Mouse (Mus musculus) cerebellum, postnatal 25 days (tissue): ENCODE measurements around the gene Gmip.

ENCODE experiments used
- DNase-seq, 2 experiments: peaks; one replicate each; pipeline ENCODE4 v3.0.0; 2021; ENCODE audit warnings: mixed read lengths in 2 of 2

Gmip gene

DNA sequence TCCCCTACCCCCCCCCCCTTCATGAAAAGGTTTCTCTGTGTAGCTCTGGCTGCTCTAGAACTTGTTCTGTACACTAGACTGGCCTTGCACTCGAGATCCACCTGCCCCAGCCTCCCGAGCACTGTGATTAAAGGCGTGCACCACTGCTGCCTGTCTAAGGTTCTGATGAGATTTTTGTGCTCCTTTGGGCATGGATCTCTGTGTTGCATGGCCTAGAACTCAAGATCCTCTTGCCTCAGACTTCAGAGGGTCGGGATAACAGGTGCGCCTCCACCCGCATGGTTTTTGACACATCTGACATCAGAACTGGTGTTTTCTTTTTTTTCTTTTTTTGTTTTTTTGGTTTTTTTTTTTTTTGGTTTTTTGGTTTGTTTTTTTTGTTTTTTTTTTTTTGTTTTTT lies 3.9 kb upstream of the Gmip start:
- DNase-seq = peak in 1 of 2 experiments; percentile 0

- DNase-seq = peak in 1 of 2 experiments; percentile 1
Measured at GRCm38 (mm10) chr8:69805086-69805485, 3.4 kb upstream of the Gmip start.

DNA sequence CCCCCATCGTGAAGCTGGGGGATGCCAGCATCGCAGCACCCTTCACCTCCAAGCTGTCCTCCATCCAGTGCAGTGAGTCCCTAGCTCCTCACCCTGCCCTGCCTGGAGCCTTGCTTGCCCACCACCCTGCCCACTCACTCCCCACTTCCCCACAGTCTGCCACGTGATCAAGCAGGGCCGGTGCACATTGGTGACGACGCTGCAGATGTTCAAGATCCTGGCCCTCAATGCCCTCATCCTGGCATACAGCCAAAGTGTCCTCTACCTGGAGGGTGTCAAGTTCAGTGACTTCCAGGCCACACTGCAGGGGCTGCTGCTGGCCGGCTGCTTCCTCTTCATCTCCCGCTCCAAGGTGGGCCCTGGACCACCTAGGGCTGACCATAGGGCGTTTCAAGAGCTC lies 3.0 kb upstream of the Gmip start:
- no peak for DNase-seq

DNA sequence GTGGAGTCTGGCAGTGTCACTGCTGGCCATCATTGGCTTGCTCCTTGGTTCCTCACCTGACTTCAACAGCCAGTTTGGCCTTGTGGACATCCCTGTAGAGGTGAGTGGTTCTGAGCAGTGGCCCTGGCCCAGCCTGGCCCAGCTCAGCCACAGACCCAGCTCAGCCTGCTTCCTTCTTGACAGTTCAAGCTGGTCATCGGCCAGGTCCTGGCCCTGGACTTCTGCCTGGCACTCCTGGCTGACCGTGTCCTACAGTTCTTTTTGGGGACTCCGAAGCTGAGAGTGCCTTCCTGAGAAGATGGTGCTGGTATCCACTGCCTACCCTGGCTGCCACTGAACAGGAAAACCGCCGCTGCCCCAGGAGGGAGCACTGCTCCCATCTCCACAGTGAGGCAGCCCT lies 1.2 kb upstream of the Gmip start:
- no peak for DNase-seq

- peak in 1 of 2 experiments; percentile 29 for DNase-seq
Measured at GRCm38 (mm10) chr8:69808864-69809403, 455 bp downstream of the Gmip start.

DNA sequence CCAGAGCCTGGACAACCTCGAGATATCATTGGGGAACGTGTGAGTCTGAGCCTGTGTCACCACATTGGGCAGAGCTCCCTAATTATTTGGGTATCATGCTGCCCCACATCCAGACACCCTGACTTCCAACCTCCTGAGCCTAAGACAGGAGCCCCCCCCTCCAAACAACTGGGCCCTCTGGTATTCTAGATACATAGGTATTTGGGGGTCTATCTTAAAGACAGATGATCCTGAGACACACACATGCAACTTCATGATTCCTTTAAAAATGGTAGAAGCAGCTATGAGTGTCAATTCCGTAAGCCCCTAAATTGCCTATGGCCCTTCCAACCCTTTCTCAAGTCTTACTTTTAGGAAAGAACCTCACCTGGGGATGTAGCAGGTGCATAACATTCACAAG lies 1.3 kb downstream of the Gmip start:
- DNase-seq = no peak

DNA sequence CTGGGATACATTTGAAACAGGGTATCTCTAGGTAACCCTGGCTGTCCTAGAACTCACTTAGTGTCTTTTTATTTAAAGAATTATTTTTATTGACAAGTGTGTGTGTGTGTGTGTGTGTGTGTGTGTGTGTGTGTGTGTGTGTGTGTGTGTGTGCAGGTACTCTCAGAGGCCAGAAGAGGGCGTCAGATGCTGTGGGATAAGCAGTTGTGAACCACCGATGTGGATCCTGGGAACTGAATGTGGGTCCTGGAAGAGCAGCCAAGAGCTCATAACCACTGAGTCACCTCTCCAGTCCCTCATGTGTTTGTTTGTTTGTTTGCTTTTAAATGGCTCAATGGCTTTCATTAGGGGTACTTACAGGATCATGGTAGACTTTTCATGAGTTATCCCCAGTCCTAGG lies 6.4 kb downstream of the Gmip start:
- no peak for DNase-seq

DNA sequence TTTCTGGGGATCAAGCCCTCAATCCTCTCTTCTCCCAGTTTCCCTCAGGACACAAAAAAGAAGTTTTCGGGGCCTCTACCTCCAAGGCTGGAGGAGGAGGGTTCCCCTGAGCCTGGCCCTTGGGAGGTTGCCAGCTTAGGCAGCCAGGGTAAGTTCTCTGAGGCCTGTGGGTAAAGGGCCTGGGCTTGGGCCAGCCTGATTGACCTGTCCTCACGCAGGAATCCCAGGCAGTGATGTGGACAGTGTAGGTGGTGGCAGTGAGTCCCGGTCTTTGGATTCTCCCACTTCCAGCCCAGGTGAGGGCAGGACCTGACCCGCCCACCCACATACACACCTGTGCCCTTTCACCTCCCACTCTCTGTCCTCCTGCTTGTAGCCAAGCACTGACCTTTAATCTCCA lies 6.9 kb downstream of the Gmip start:
- DNase-seq = no peak

GRCm38 (mm10) chr8:69820466-69820865 lies 12.0 kb downstream of the Gmip start:
- DNase-seq = no peak

DNA sequence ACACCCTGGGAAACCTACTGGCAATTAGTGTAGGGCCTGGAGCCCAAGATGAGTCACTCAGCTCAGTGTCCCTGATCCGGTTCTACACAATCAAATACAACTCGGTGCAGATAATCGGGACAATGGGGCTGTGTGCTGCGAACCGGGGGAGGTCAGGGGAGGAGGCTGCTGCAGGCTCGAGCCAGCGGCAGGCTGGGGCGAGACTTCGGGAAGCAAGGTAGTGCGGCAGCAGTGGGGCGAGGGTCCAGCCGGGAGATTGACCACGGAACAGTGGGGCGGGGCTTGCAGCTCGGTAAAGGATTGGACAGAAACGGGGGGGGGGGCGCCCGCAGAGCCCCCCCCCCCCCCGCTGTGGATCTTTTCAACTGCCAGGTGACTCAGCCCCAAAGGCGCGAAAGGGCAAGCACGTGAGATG lies 13.5 kb downstream of the Gmip start:
- peak; percentile 25 to 42 for DNase-seq

DNA sequence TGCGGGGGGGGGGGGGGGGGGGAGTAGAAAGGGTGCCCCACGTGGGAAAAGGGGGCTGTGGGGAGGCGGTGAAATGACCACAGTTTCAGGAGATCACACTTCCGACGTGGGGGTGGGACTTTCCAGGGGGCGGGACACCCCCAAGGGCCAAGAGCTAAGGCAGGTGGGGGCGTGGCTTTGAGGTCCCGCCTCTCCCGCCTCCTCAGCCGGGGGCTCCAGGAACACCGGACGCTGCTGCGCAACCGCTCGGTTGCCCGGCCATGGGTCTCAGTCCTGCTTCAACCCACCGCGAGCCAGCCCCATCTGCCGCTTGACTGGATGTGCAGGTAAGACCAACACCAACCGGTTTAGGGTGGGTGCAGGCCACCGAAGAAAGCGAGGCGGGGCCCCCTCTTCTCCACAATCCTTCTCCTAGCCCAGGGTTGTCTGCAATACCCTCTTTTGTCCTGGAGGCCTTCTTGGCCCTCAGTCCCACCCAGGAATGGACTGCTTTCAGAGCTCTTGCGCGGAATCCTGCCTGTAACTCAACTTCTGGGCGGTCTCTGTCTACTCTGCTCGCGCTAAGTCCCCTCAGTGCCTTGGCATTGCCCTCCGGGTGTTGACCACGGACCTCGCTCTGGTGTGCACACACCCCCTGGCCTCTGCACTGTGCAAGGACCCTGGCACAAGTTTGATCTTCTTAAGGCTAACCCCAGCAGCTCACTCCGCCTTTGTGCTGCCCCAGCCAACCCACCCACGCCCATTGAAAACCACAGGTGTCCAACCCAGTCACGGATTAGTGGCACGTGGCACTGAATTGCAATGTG lies 14.1 kb downstream of the Gmip start, which contains the start of gene Lpar2:
Gene Lpar2 (plus strand): TSS at position 44 of the 806 bp plus-strand sequence.
- peak in 1 of 2 experiments; percentile 55 for DNase-seq

- no peak for DNase-seq
Measured at GRCm38 (mm10) chr8:69826371-69826770, 17.9 kb downstream of the Gmip start.

DNA sequence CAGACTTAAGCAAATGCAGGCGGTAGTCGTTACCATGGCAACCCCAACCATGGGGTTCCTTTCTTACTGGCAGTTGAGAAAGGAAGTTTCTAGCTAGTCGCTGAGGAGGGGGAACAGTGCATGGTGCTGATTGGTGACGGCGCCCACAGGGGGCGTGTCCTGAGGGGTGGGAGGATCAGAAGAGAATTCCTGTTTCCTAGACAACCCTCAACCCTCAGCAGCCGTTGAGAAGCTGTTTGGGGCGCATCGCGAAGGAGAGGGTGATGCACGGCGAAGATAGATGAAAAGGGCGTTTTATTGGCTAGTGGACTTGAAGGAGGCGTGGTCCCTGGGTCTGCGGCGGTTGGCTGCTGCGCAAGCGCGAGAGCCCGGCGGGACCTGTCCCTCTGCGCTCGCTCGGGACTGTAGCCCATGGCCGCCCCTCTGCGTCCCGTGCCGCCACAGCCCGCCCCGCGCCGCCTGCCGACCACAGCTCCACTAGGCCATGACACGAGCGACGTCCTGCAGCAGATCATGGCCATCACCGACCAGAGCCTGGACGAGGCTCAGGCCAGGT lies 23.9 kb downstream of the Gmip start, which contains the start of gene Pbx4:
Gene Pbx4 (plus strand): TSS at position 194 of the 556 bp plus-strand sequence.
- peak; percentile 81 to 86 for DNase-seq

- DNase-seq = no peak
Measured at GRCm38 (mm10) chr8:69837057-69837682, 28.7 kb downstream of the Gmip start.

GRCm38 (mm10) chr8:69847167-69848065 lies 38.9 kb downstream of the Gmip start:
- DNase-seq = no peak

- DNase-seq = no peak
Measured at GRCm38 (mm10) chr8:69848951-69849350, 40.5 kb downstream of the Gmip start.

- DNase-seq = no peak
Measured at GRCm38 (mm10) chr8:69849899-69850298, 41.4 kb downstream of the Gmip start.

- DNase-seq = no peak
Measured at GRCm38 (mm10) chr8:69850926-69851506, 42.5 kb downstream of the Gmip start.

DNA sequence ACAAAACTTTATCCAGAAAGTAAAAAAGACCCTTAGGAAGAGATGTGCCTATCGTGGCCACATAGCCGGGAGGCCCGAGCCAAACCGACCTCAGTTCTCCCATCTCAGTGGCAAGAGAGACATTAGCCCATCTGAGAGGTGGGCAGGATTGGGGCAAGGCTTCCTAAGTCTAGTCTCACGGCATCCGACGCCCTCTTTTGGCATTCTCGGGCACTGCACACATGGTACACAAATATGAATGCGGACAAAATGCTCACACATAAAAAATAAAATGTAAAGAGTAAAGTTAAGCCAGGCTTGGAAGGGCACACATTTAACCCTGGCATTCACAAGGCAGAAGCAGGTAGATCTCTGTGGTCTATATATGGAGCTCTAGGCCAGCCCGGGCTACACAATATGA lies 45.4 kb downstream of the Gmip start:
- no peak for DNase-seq

GRCm38 (mm10) chr8:69860807-69861206 lies 52.3 kb downstream of the Gmip start:
- no peak for DNase-seq

- no peak for DNase-seq
Measured at GRCm38 (mm10) chr8:69861251-69861650, 52.8 kb downstream of the Gmip start.

DNA sequence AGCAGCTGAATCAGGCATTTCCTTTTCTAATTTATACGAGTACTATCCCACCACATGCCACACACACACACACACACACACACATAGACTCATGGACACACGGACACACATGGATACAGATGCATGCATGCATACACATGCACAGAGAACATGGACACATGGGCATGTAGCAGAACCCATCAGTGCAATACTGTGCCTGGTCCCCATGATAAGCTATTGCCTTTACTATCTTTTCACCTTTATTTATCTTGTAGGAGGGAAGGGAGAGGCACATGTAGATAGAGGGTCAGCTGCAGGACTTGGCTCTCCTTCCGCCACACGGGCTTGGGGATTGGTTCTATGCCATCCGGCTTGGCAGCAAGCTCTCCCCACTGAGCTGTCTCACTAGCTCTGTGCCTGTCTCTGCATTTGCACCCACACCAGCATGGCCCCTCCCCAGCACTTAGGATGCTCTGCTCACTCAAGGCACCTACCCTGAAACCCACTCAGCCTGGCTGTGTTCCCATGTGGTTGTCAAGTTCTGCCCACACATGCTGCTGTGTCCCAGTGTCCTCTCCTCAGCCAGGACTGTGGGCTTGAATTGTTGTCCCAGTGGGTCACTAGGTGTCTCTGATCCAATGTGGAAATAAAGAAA lies 55.0 kb downstream of the Gmip start:
- DNase-seq = peak; percentile 53 to 65
